Mouse (Mus musculus): ENCODE measurements around the gene Kif3c. TPM values are rescaled to one million over a fixed set of nuclear protein-coding genes. Genes with fewer than 3 reads are reported as not detected.
"Not testable (repeated sequence)": the region's sequence is repeated elsewhere in the genome, so short reads cannot be mapped to it uniquely, and the experiment has no call there.

Gene Kif3c
- polyA plus RNA-seq, 1 experiment from 2014 or later = 19.9 TPM

DNA sequence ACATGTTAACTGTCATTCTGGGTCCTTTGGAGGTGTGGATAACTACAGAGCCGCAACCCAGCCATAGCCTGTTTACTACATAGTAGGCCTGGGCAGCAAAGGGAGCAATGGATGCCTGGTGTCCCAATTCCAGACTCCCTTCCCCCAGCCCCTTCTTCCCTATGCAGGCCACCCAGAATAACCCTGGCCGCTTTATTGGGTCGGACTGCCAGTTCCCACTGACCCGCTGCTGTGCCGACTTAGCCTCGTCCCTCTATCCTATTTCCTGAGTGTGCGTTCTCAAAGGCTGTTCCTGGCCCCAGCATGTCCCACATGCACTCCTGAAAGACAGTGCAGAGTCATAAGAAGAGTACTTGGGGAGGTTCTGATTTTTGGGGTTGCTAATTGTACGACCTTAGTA, 32.0 kb downstream of the Kif3c start:
- Histone ChIP-seq H3K4me1 (no peaks in the 10 kb centered on the region), H3K9me3 (replicated peaks) (no peaks in the 10 kb centered on the region), H3K27ac (replicated peaks) (no peak overlapping the region), H3K36me3 (peaks cover 65% of the 10 kb centered on the region), H3K4me3 (no peak overlapping the region), H3K27me3 (ENCODE audit: low read depth, poor library complexity, severe bottlenecking) (no peaks in the 10 kb centered on the region)
- DNase-seq (ENCODE audit: low spot score) = no peak
- WGBS = 94% methylated on average over 8 of the region's 8 CpGs

DNA sequence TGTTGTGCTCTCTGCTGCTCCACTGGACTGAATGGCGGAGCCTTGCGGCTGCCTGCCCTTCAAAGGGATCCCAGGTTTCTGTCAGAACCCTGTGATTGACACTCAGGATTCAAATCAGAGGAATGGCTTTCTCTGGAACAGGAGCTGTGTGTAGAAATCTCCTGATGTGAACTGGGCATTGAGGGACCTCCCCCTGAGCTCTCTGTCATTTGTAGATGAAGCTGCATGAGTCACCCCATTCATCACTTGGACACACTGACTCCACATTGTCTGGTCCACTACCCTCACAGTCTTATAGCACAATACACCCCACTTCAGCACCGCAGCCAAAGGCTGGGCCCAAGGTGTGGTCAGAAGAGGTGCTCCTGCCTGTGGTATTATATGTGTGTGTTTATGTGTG, 40.7 kb downstream of the Kif3c start:
- not testable (repeated sequence) for H3K9me3 ChIP-seq (replicated peaks); DNase-seq (ENCODE audit: low spot score); H3K27me3 ChIP-seq (ENCODE audit: low read depth, poor library complexity, severe bottlenecking); H3K4me1 ChIP-seq; H3K4me3 ChIP-seq; H3K27ac ChIP-seq (replicated peaks)
- WGBS = 76% methylated on average over 3 of the region's 3 CpGs
- H3K36me3 ChIP-seq = peaks cover 67% of the 10 kb centered on the region

DNA sequence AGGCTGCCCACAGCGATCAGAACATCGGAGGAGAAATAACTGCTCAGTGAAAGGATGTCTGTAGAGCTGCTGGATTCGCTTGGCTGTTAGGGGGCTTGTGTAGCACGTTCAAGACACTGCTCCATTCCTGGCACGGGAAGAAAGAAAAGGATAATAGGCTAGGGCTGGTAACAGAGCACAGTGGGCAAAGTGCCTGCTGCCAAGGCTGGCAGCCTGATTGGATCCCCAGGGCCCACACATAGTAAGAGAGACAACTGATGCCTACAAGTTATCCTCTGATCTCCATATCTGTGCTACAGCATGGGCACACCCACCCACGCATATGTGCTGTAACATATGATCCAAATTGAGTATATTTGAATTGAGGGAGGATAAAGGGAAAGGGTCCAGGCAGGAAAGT, 41.7 kb downstream of the Kif3c start:
- 94% methylated on average over 6 of the region's 6 CpGs for WGBS
- Histone ChIP-seq H3K27ac (replicated peaks) (no peak overlapping the region), H3K36me3 (peaks cover 59% of the 10 kb centered on the region), H3K4me1 (no peaks in the 10 kb centered on the region), H3K9me3 (replicated peaks) (no peaks in the 10 kb centered on the region), H3K4me3 (no peak overlapping the region), H3K27me3 (ENCODE audit: low read depth, poor library complexity, severe bottlenecking) (no peaks in the 10 kb centered on the region)
- DNase-seq (ENCODE audit: low spot score) = no peak

DNA sequence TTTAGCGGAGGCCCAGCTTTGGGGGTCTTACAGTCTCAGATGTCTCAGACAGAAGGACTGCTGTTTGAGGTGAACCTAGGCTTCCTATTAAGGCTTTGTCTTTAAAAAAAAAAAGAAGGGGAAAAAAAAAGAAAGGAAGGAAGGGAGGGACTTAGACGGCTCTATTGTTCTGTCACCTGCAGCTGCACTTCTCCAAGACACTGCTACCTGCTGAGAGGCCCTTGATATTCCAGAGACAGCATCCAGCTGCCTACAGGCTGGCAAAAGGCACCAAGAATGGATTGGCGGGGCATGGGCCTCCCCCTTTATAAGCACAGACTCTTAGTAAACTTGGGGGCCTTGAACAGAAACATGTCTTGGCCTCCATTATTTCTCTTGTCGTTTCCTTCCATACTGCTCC, 50.0 kb downstream of the Kif3c start:
- peaks cover 53% of the 10 kb centered on the region for H3K36me3 ChIP-seq
- H3K27ac ChIP-seq (replicated peaks) = no peak overlapping the region
- 95% methylated on average over 4 of the region's 4 CpGs for WGBS

DNA sequence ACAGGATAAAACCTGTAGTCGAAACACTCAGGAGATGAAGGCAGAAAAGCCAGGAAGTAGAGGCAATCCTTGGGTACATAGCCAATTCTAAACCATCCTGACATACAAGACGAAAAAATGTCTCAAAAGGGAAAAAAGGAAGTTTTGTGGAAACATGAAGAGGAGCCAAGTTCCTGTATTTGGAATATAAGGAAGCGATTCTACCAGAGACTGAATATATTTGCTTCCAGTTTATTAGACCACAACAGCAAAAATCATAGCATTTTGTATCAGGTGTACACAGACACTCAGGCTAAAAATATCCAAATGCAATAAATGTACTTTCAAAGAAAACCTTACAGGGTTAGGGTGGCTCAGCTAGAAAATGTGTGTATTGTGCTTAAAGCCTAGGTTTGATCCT, 53.8 kb downstream of the Kif3c start:
- Histone ChIP-seq H3K27ac (replicated peaks) (no peak overlapping the region), H3K27me3 (ENCODE audit: low read depth, poor library complexity, severe bottlenecking) (no peaks in the 10 kb centered on the region), H3K36me3 (peaks cover 81% of the 10 kb centered on the region), H3K4me3 (no peak overlapping the region), H3K4me1 (no peaks in the 10 kb centered on the region), H3K9me3 (replicated peaks) (peaks cover 13% of the 10 kb centered on the region; the same call in 1 of the 2 replicates)
- 91% methylated on average over 3 of the region's 3 CpGs for WGBS
- DNase-seq (ENCODE audit: low spot score) = no peak

More for the DNA sequence above, 50.0 kb downstream of the Kif3c start:
- no peaks in the 10 kb centered on the region for H3K27me3 ChIP-seq (ENCODE audit: low read depth, poor library complexity, severe bottlenecking)
- no peak overlapping the region for H3K4me3 ChIP-seq
- H3K4me1 ChIP-seq = no peaks in the 10 kb centered on the region
- H3K9me3 ChIP-seq (replicated peaks) = peaks cover 14% of the 10 kb centered on the region; the same call in 1 of the 2 replicates
- DNase-seq (ENCODE audit: low spot score) = no peak

DNA sequence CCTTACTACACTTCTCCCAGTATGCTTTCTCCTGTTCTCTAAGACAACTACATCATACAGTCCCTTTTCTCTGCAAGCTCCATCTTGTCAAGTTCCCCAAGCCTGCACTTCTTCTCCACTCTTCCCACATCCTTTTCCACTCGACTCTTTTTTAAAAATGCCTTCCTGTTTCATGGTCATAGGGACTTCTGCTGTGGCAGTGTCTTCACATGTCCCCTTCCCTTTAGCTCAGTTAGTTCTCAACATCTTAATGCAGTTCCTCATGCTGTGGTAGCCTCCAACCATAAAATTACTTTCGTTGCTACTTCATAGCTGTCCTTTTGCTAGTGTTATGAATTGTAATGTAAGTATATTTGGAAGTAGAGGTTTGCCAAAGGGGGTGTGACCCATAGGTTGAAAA, 55.6 kb downstream of the Kif3c start:
- H3K9me3 ChIP-seq (replicated peaks) = no peaks in the 10 kb centered on the region
- 88% methylated on average over 2 of the region's 2 CpGs for WGBS

DNA sequence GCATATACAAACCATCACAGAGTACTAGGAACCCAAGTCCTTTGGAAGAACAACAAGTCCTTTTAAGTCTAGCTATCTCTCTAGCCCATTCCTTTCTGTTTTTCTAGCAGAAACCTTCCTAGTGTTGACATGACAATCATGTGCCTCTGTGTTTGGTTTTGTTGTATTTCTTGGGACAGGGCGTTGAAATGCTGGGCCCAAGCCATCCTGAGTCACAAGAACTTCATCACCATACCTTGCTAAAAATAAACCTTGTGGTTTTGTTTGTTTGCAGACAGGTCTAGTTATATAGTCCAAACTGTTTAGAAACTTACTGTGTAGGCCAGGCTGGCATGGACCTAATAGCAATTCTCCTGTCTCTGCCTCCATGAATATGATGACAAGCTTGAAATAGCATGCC, 57.9 kb downstream of the Kif3c start:
- no peak for DNase-seq (ENCODE audit: low spot score)
- Histone ChIP-seq H3K36me3 (peaks cover 48% of the 10 kb centered on the region), H3K27ac (replicated peaks) (no peak overlapping the region), H3K4me1 (peaks cover 18% of the 10 kb centered on the region), H3K27me3 (ENCODE audit: low read depth, poor library complexity, severe bottlenecking) (no peaks in the 10 kb centered on the region), H3K9me3 (replicated peaks) (no peaks in the 10 kb centered on the region), H3K4me3 (no peak overlapping the region)
- WGBS = 93% methylated on average over 1 of the region's 1 CpGs

More for the DNA sequence above, 55.6 kb downstream of the Kif3c start:
- H3K36me3 ChIP-seq = peaks cover 71% of the 10 kb centered on the region
- no peak overlapping the region for H3K27ac ChIP-seq (replicated peaks)
- H3K4me3 ChIP-seq = no peak overlapping the region
- H3K27me3 ChIP-seq (ENCODE audit: low read depth, poor library complexity, severe bottlenecking) = no peaks in the 10 kb centered on the region
- H3K4me1 ChIP-seq = peaks cover 14% of the 10 kb centered on the region
- no peak for DNase-seq (ENCODE audit: low spot score)

DNA sequence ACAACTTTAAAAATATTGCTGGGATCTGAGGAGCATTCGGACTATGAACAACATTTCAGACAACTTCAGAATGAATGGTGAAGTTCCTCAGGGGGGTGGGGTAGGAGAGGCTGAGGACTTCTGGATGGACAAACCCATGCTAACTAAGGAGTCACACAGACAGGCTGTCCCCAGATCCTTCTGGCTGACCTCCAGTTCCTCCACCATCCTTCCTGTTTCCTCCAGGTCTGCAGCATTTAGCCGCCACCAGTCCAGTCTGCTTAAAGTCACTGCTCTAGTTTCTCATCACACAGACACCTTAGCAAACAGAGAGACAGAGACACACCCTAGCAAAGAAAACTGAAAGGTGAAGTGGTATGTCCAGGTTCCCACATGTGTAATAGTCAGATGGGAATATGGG, 59.2 kb downstream of the Kif3c start:
- Histone ChIP-seq H3K9me3 (replicated peaks) (no peaks in the 10 kb centered on the region), H3K4me3 (no peak overlapping the region), H3K36me3 (peaks cover 35% of the 10 kb centered on the region), H3K27me3 (ENCODE audit: low read depth, poor library complexity, severe bottlenecking) (no peaks in the 10 kb centered on the region), H3K4me1 (peaks cover 18% of the 10 kb centered on the region), H3K27ac (replicated peaks) (no peak overlapping the region)
- 92% methylated on average over 2 of the region's 2 CpGs for WGBS
- no peak for DNase-seq (ENCODE audit: low spot score)

DNA sequence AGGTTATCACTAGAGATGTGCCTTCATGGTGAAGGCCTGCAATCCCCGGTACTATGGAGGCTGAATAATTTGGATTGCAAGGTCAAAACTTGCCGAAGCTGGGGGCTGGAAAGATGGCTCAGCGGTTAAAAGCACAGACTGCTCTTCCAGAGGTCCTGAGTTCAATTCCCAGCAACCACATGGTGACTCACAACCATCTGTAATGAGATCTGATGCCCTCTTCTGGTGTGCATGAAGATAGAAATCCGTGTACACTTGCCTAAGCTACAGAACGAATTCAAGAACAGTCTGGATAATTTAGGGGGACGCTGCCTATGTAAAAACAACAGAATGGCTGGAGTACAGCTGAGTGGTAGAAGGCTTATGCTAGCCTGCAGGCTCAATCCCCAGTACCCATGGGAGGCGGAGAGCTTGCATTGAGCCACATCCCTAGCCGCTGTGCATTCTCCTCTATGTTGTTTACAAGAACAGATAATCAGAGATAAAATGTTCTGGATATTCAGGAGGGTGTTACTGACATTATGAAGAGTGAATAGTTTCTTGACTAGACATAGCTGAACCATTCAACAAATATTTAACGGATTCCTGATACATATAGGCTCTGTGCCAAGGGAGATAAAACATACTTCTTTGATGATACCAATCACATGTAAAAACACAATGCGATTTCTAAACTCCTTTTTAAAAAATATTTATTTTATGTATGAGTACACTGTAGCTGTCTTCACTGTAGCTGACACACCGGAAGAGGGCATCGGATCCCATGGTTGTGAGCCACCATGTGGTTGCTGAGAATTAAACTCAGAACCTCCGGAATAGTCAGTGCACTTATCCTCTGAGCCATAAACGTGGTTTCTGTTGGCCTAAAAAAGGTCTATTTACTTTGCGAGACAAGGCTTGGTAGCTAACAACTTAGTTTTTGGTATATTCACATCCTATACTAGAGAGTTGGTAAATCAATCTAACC, 60.7 kb downstream of the Kif3c start:
- Histone ChIP-seq H3K36me3 (peaks cover 33% of the 10 kb centered on the region), H3K4me1 (peaks cover 18% of the 10 kb centered on the region), H3K9me3 (replicated peaks) (no peaks in the 10 kb centered on the region), H3K27ac (replicated peaks) (peak overlapping the region; percentile 96), H3K4me3 (peak overlapping the region; percentile 85), H3K27me3 (ENCODE audit: low read depth, poor library complexity, severe bottlenecking) (no peaks in the 10 kb centered on the region)
- DNase-seq (ENCODE audit: low spot score) = no peak
- 50% methylated on average over 15 of the region's 15 CpGs for WGBS

DNA sequence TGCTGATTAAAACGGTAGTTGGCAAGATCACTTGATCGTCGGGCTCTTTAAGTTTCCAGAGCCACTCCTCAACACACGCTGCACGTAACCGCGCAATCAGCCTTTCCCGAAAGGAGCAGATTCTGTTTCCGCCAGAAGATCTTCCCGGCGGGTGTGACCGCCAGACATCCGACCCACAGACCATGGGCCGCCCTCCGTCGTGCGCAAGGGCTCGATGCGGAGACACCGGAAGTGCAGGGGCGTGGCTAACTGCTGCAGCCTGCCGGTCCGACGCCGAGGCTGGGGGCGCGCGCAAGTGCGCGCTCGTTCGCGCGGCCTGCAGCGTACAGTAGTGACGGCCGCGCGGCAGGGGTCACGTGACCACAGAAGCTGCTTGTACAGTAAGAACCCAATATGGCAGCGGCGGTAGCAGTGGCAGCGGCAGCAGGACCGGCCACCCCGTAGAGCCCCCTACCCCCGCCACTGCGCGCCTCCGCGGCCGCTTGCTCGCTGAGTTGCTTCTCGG, 61.6 kb downstream of the Kif3c start, which contains the start of gene Asxl2:
Gene Asxl2 (plus strand): TSS at position 328 of the 505 bp plus-strand sequence.
- Histone ChIP-seq H3K27me3 (ENCODE audit: low read depth, poor library complexity, severe bottlenecking) (no peaks in the 10 kb centered on the region), H3K36me3 (peaks cover 26% of the 10 kb centered on the region), H3K4me1 (peaks cover 18% of the 10 kb centered on the region), H3K4me3 (peak within 1 kb of the TSS; percentile 85), H3K27ac (replicated peaks) (peak within 1 kb of the TSS; percentile 96), H3K9me3 (replicated peaks) (no peaks in the 10 kb centered on the region)
- under 1% methylated on average over 53 of the region's 53 CpGs for WGBS
- DNase-seq (ENCODE audit: low spot score) = peak; percentile 97

DNA sequence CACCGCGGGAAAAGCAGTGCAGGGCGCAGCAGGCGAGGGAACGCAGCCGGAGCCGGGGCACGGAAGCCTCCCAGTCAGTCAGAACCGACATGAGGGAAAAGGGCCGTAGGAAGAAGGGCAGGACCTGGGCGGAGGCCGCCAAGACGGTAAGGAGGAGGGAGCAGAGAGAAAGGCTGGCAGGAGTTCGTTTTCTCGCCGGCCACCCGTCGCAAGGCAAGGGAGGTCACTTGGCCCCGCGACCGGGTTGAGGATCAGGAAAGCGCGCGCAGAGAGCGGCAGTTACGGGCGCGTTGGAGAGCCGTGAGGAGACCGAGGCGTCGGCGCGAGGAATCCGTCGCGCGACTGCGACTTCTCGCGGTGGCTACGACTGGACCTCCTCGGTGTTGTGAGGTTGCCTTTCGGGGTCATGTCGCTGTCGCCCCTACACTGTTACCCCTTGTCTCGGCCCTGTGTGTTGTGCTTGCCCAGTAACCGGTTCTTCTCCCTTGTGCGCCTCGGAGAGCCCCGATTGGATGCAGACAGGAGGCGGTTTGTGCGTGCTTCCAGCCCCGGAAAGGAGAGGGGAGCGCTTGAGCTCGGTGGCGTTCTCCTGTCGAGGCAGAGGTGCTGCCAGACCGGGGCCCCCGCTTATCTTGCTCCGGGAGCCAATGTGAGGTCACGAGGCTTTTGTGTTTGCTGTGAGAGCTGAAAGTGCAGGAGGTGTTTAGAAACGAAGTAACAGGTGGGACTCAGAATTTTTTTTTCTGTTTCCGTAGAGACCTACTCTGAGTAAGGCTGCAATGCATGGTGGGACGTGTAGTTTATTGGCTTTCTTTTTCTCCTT, 62.3 kb downstream of the Kif3c start:
- DNase-seq (ENCODE audit: low spot score) = peak; percentile 80
- WGBS = under 1% methylated on average over 65 of the region's 65 CpGs
- peak overlapping the region; percentile 96 for H3K27ac ChIP-seq (replicated peaks)
- H3K4me3 ChIP-seq = peak overlapping the region; percentile 85
- no peaks in the 10 kb centered on the region for H3K27me3 ChIP-seq (ENCODE audit: low read depth, poor library complexity, severe bottlenecking)
- peaks cover 18% of the 10 kb centered on the region for H3K4me1 ChIP-seq
- H3K36me3 ChIP-seq = peaks cover 22% of the 10 kb centered on the region
- no peaks in the 10 kb centered on the region for H3K9me3 ChIP-seq (replicated peaks)

DNA sequence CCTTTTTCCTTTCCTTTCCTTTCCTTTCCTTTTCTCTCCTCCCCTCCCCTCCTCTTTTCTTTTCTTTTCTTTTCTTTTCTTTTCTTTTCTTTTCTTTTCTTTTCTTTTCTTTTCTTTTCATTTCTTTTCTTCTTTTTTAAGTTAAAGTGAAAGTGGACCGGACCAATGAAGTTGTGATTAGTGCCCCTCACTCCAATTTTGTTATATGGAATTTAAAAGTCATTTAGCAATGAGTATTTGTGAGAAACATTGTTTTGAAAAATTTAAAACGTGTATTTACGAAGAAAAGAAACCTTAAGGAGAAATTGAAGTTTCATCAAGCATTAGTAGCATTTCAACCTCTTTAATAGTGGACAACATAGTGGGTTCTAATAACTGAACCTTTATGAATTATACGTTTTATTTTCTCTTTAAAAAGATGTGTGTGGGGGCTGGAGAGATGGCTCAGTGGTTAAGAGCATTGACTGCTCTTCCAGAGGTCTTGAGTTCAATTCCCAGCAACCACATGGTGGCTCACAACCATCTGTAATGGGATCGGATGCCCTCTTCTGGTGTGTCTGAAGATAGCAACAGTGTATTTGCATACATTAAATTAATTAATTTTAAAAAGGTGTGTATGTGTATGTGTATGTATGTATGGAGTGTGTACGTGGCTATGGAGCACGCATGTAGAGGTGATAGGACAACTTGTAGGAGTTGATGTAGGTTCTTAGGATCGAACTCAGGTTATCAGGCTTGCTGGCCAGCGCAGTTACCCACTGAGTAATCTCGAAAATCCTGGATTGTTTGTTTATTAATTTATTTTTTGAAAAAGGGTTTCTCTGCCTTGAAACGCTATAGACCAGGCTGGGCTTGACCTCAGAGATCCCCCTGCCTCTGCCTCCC, 63.2 kb downstream of the Kif3c start:
- Histone ChIP-seq H3K9me3 (replicated peaks) (no peaks in the 10 kb centered on the region), H3K27ac (replicated peaks) (peak overlapping the region; percentile 96; the same call in 1 of the 2 replicates), H3K27me3 (ENCODE audit: low read depth, poor library complexity, severe bottlenecking) (no peaks in the 10 kb centered on the region), H3K36me3 (peaks cover 13% of the 10 kb centered on the region; the same call in 1 of the 2 replicates), H3K4me1 (peaks cover 18% of the 10 kb centered on the region), H3K4me3 (peak overlapping the region; percentile 85)
- WGBS = 67% methylated on average over 11 of the region's 11 CpGs
- DNase-seq (ENCODE audit: low spot score) = no peak

Data from midbrain, embryonic 10.5 days (tissue).